ENCODE assay signal across 13 mouse cellular contexts in genomic region chr3:60504775-60505430, GRCm38 (mm10). TPM values are rescaled to one million over a fixed set of nuclear protein-coding genes. Genes with fewer than 3 reads are reported as not detected.
A peak's percentile ranks its signal among the peaks of the same experiment; 100 is the strongest.
DNase-seq lines count a peak whose midpoint lies in the region; ATAC-seq and TF ChIP-seq lines count a peak whose summit lies in the region.
"Had no signal": no experiment of that assay in that cellular context is flagged by ENCODE, and none has a peak within 500 bp of the region (broad histone marks: within the 10 kb centered on the region; RNA-seq: fewer than 3 reads in every experiment).

No protein-coding gene starts in this region.

- H3K4me3 ChIP-seq in heart, postnatal 0 days (ENCODE audit: low read depth, low read length): no peak overlapping the region
- H3K4me3 ChIP-seq in MEL (ENCODE audit: control insufficient read depth in 1 of 2, insufficient read depth in 1 of 2, low read depth in 2 of 2, low read length in 2 of 2): peak overlapping the region; percentile 28 to 65; a peak in 3 of 4 replicates
- H3K4me3 ChIP-seq in embryonic facial prominence, embryonic 14.5 days (ENCODE audit: low read depth, low read length): no peak overlapping the region
- H3K4me3 ChIP-seq in kidney, embryonic 14.5 days (ENCODE audit: low read length): no peak overlapping the region
- H3K4me3 ChIP-seq in midbrain, postnatal 0 days (ENCODE audit: low read depth, low read length): no peak overlapping the region
- H3K4me3 ChIP-seq: embryonic facial prominence, embryonic 12.5 days; limb, embryonic 12.5 days had no signal

- no peaks in the 10 kb centered on the region for H3K27me3 ChIP-seq in heart, postnatal 0 days (ENCODE audit: control insufficient read depth, insufficient read depth, low read length)
- no peaks in the 10 kb centered on the region for H3K27me3 ChIP-seq in MEL (ENCODE audit: control insufficient read depth in 1 of 2, insufficient read depth in 2 of 2, low read length in 2 of 2)
- H3K27me3 ChIP-seq in embryonic facial prominence, embryonic 14.5 days (replicated peaks; ENCODE audit: control insufficient read depth, insufficient read depth, low read length): no peaks in the 10 kb centered on the region
- no peaks in the 10 kb centered on the region for H3K27me3 ChIP-seq in kidney, embryonic 14.5 days (ENCODE audit: control insufficient read depth, insufficient read depth, low read length)
- H3K27me3 ChIP-seq in midbrain, postnatal 0 days (ENCODE audit: insufficient read depth, low read length): no peaks in the 10 kb centered on the region
- H3K27me3 ChIP-seq: embryonic facial prominence, embryonic 12.5 days; limb, embryonic 12.5 days had no signal

- H3K36me3 ChIP-seq in heart, postnatal 0 days (replicated peaks; ENCODE audit: control insufficient read depth, insufficient read depth, low read length): no peaks in the 10 kb centered on the region
- peaks cover 45 to 62% of the 10 kb centered on the region in 2 experiments for H3K36me3 ChIP-seq in MEL (ENCODE audit: control insufficient read depth in 1 of 2, insufficient read depth in 2 of 2, low read length in 2 of 2)
- no peaks in the 10 kb centered on the region for H3K36me3 ChIP-seq in embryonic facial prominence, embryonic 14.5 days (ENCODE audit: control insufficient read depth, insufficient read depth, low read length)
- H3K36me3 ChIP-seq in kidney, embryonic 14.5 days (ENCODE audit: control insufficient read depth, insufficient read depth, low read length): no peaks in the 10 kb centered on the region
- no peaks in the 10 kb centered on the region for H3K36me3 ChIP-seq in midbrain, postnatal 0 days (ENCODE audit: insufficient read depth, low read length)
- H3K36me3 ChIP-seq: embryonic facial prominence, embryonic 12.5 days; limb, embryonic 12.5 days had no signal

- TF ChIP-seq CTCF in heart, postnatal 0 days (IDR thresholded peaks at IDR 0.05; ENCODE audit: low read depth): no peak
- no peak for TF ChIP-seq CTCF in MEL (IDR thresholded peaks at IDR 0.05 in 2 of 3, conservative IDR thresholded peaks at IDR 0.05 in 1 of 3; ENCODE audit: control insufficient read depth in 1 of 3, insufficient read depth in 1 of 3, low read depth in 2 of 3, low read length in 3 of 3, poor library complexity in 1 of 3, severe bottlenecking in 1 of 3)
- no peak for TF ChIP-seq CTCF in midbrain, postnatal 0 days (IDR thresholded peaks at IDR 0.05)

- H3K4me2 ChIP-seq in heart, postnatal 0 days (ENCODE audit: low read depth, low read length): peak overlapping the region; percentile 48
- peak overlapping the region; percentile 25; the same call in 1 of the 2 replicates for H3K4me2 ChIP-seq in embryonic facial prominence, embryonic 14.5 days (ENCODE audit: low read depth, low read length)
- no peak overlapping the region for H3K4me2 ChIP-seq in kidney, embryonic 14.5 days (replicated peaks; ENCODE audit: low read depth, low read length)
- H3K4me2 ChIP-seq in midbrain, postnatal 0 days (ENCODE audit: low read depth, low read length, poor library complexity, severe bottlenecking): no peak overlapping the region
- H3K4me2 ChIP-seq: embryonic facial prominence, embryonic 12.5 days; hindbrain, embryonic 14.5 days; limb, embryonic 12.5 days had no signal

- ATAC-seq in heart, postnatal 0 days (ENCODE audit: insufficient read depth, low read depth): no peak
- ATAC-seq in embryonic facial prominence, embryonic 14.5 days (ENCODE audit: low read depth): no peak
- no peak for ATAC-seq in kidney, embryonic 14.5 days (ENCODE audit: low FRiP score, low TSS enrichment)
- ATAC-seq in midbrain, postnatal 0 days (ENCODE audit: low FRiP score): no peak

- H3K9ac ChIP-seq in heart, postnatal 0 days (replicated peaks; ENCODE audit: low read depth, low read length): peak overlapping the region; percentile 39; the same call in 1 of the 2 replicates
- peak overlapping the region; percentile 62 for H3K9ac ChIP-seq in MEL (ENCODE audit: control insufficient read depth, low read depth, low read length, poor library complexity, severe bottlenecking)
- peak overlapping the region; percentile 5; the same call in 1 of the 2 replicates for H3K9ac ChIP-seq in embryonic facial prominence, embryonic 14.5 days (ENCODE audit: low read depth, low read length)
- no peak overlapping the region for H3K9ac ChIP-seq in kidney, embryonic 14.5 days (ENCODE audit: low read depth, low read length)
- no peak overlapping the region for H3K9ac ChIP-seq in midbrain, postnatal 0 days (replicated peaks; ENCODE audit: low read length, poor library complexity, severe bottlenecking)
- H3K9ac ChIP-seq: embryonic facial prominence, embryonic 12.5 days; hindbrain, embryonic 14.5 days; limb, embryonic 12.5 days had no signal

- TF ChIP-seq EP300 in heart, postnatal 0 days (IDR thresholded peaks at IDR 0.05; ENCODE audit: low read depth): no peak
- TF ChIP-seq EP300 in MEL (IDR thresholded peaks at IDR 0.05; ENCODE audit: low read depth in 1 of 2, low read length in 2 of 2): no peak

- peak overlapping the region; percentile 49 for H3K27ac ChIP-seq in heart, postnatal 0 days (ENCODE audit: low read depth)
- peak overlapping the region; percentile 36 for H3K27ac ChIP-seq in MEL (ENCODE audit: control insufficient read depth, low read depth, low read length)
- no peak overlapping the region; the same call in 1 of the 2 replicates for H3K27ac ChIP-seq in embryonic facial prominence, embryonic 14.5 days (replicated peaks; ENCODE audit: low read depth, low read length)
- no peak overlapping the region for H3K27ac ChIP-seq in kidney, embryonic 14.5 days (ENCODE audit: low read depth, low read length)
- H3K27ac ChIP-seq in midbrain, postnatal 0 days (ENCODE audit: low read depth, low read length): no peak overlapping the region
- H3K27ac ChIP-seq: embryonic facial prominence, embryonic 12.5 days; hindbrain, embryonic 14.5 days; limb, embryonic 12.5 days had no signal

- TF ChIP-seq RAD21 in MEL (IDR thresholded peaks at IDR 0.05; ENCODE audit: low read depth, low read length): no peak

- TF ChIP-seq POLR2A in MEL (IDR thresholded peaks at IDR 0.05; ENCODE audit: control insufficient read depth in 1 of 2, insufficient read depth in 1 of 2, low read depth in 1 of 2, low read length in 2 of 2, poor library complexity in 1 of 2): no peak

- H3K79me2 ChIP-seq in MEL (ENCODE audit: control insufficient read depth, insufficient read depth, low read length, poor library complexity): peaks cover 86% of the 10 kb centered on the region

- H3K9me3 ChIP-seq in heart, postnatal 0 days (replicated peaks; ENCODE audit: control insufficient read depth, low read length): no peaks in the 10 kb centered on the region
- H3K9me3 ChIP-seq in MEL (replicated peaks; ENCODE audit: insufficient read depth, low read length): no peaks in the 10 kb centered on the region
- H3K9me3 ChIP-seq in embryonic facial prominence, embryonic 14.5 days (ENCODE audit: control insufficient read depth, low read length): no peaks in the 10 kb centered on the region
- H3K9me3 ChIP-seq in kidney, embryonic 14.5 days (ENCODE audit: control insufficient read depth, low read length): no peaks in the 10 kb centered on the region
- no peaks in the 10 kb centered on the region for H3K9me3 ChIP-seq in midbrain, postnatal 0 days (ENCODE audit: low read length)
- H3K9me3 ChIP-seq: embryonic facial prominence, embryonic 12.5 days; limb, embryonic 12.5 days had no signal

- DNase-seq in heart, postnatal 0 days (ENCODE audit: low spot score): peak; percentile 18
- no peak for DNase-seq in heart, postnatal 4 days
- DNase-seq in MEL (ENCODE audit: low read depth, low spot score): peak; percentile 43
- DNase-seq in embryonic facial prominence, embryonic 14.5 days (ENCODE audit: low spot score): no peak
- peak; percentile 41 for DNase-seq in lung, postnatal 10 days
- no peak for DNase-seq in midbrain, postnatal 0 days (ENCODE audit: low spot score)
- DNase-seq in right cerebral cortex, adult 18-20 months: no peak
- DNase-seq: adrenal gland, postnatal 10 days; cerebellum, adult 8-10 months had no signal

- H3K4me1 ChIP-seq in heart, postnatal 0 days (ENCODE audit: control insufficient read depth, insufficient read depth): peaks cover 59% of the 10 kb centered on the region
- H3K4me1 ChIP-seq in MEL (ENCODE audit: control insufficient read depth in 1 of 2, insufficient read depth in 2 of 2, low read length in 2 of 2): peaks cover 19 to 42% of the 10 kb centered on the region in 2 experiments
- H3K4me1 ChIP-seq in embryonic facial prominence, embryonic 14.5 days (ENCODE audit: control insufficient read depth, insufficient read depth, low read length): peaks cover 30% of the 10 kb centered on the region
- peaks cover 27% of the 10 kb centered on the region for H3K4me1 ChIP-seq in kidney, embryonic 14.5 days (ENCODE audit: control insufficient read depth, insufficient read depth, low read length)
- peaks cover 4% of the 10 kb centered on the region; the same call in 1 of the 2 replicates for H3K4me1 ChIP-seq in midbrain, postnatal 0 days (ENCODE audit: insufficient read depth, low read length)

- 40% methylated on average over 5 of the region's 5 CpGs for WGBS in heart, postnatal 0 days
- 59% methylated on average over 5 of the region's 5 CpGs for WGBS in embryonic facial prominence, embryonic 14.5 days
- WGBS in kidney, embryonic 14.5 days: 67% methylated on average over 5 of the region's 5 CpGs
- WGBS in midbrain, postnatal 0 days: 83% methylated on average over 5 of the region's 5 CpGs

TF ChIP-seq in MEL, 35 proteins besides CTCF, POLR2A, EP300 and RAD21:
- no peak for TF ChIP-seq NRF1 (IDR thresholded peaks at IDR 0.05; ENCODE audit: insufficient read depth, low read depth, low read length, poor library complexity, severe bottlenecking)
- no peak for TF ChIP-seq RCOR1 (IDR thresholded peaks at IDR 0.05; ENCODE audit: low read depth, low read length)
- no peak for TF ChIP-seq NELFE (IDR thresholded peaks at IDR 0.05; ENCODE audit: low read depth, low read length)
- TF ChIP-seq UBTF (IDR thresholded peaks at IDR 0.05; ENCODE audit: borderline replicate concordance, insufficient read depth, low read depth, low read length): no peak
- no peak for TF ChIP-seq TAL1 (IDR thresholded peaks at IDR 0.05; ENCODE audit: low read length)

RNA-seq across cellular contexts. Expression of gene Mbnl1, which starts 32.3 kb away (rescaled TPM):
- 94.9 and 140 TPM in 2 replicates for total RNA-seq in heart, postnatal 0 days (2014; rRNA removed; ENCODE audit: low replicate concordance)
- 70.7 and 70.8 TPM in 2 replicates for polyA plus RNA-seq in heart, postnatal 0 days (2015; fragmentation: Nextera tagmentation; extraction: Ambion mirVana)
- 100 to 1,000 TPM; 155 to 163 TPM for total RNA-seq in heart, postnatal 4 days (2021)
- total RNA-seq in MEL (2012; rRNA removed): 323 and 341 TPM in 2 replicates
- 100 to 1,000 TPM; 250 to 371 TPM for polyA plus RNA-seq in MEL (2012; ENCODE audit: insufficient read depth in 1 of 2, insufficient read length in 2 of 2, low read depth in 1 of 2, low replicate concordance in 2 of 2, missing spikeins in 1 of 2)
- polyA plus RNA-seq in embryonic facial prominence, embryonic 14.5 days (2014; fragmentation: Nextera tagmentation; extraction: Ambion mirVana): 110 and 113 TPM in 2 replicates
- 79.6 and 117 TPM in 2 replicates for polyA plus RNA-seq in kidney, embryonic 14.5 days (2014; fragmentation: Nextera tagmentation; extraction: Ambion mirVana)
- 85.9 and 86.0 TPM in 2 replicates for total RNA-seq in midbrain, postnatal 0 days (2014; rRNA removed)
- polyA plus RNA-seq in midbrain, postnatal 0 days (2015; fragmentation: Nextera tagmentation; extraction: Ambion mirVana): 46.8 and 55.9 TPM in 2 replicates

Comparison
In these comparisons a context has a peak if more than half of its experiments do, and no peak if none do; other contexts are left out.
1. DNase-seq: peak in heart, postnatal 0 days (single experiment), MEL (single experiment) and lung, postnatal 10 days (single experiment); none in heart, postnatal 4 days (single experiment), embryonic facial prominence, embryonic 14.5 days (single experiment), midbrain, postnatal 0 days (single experiment) and right cerebral cortex, adult 18-20 months (single experiment).
2. H3K27ac ChIP-seq: peak in heart, postnatal 0 days (single experiment) and MEL (single experiment); none in embryonic facial prominence, embryonic 14.5 days (single experiment), kidney, embryonic 14.5 days (single experiment) and midbrain, postnatal 0 days (single experiment).
3. H3K4me2 ChIP-seq: peak in heart, postnatal 0 days (single experiment) and embryonic facial prominence, embryonic 14.5 days (single experiment); none in kidney, embryonic 14.5 days (single experiment) and midbrain, postnatal 0 days (single experiment).
4. H3K4me3 ChIP-seq: peak in MEL (2 of 2); none in heart, postnatal 0 days (single experiment), embryonic facial prominence, embryonic 14.5 days (single experiment), kidney, embryonic 14.5 days (single experiment) and midbrain, postnatal 0 days (single experiment).
5. H3K9ac ChIP-seq: peak in heart, postnatal 0 days (single experiment), MEL (single experiment) and embryonic facial prominence, embryonic 14.5 days (single experiment); none in kidney, embryonic 14.5 days (single experiment) and midbrain, postnatal 0 days (single experiment).